Mouse (Mus musculus): ENCODE measurements around the gene Ttc28. TPM values are rescaled to one million over a fixed set of nuclear protein-coding genes. Genes with fewer than 3 reads are reported as not detected.

The Ttc28 gene
- total and polyA plus RNA-seq, 3 experiments: 0.21 to 0.89 (median 0.28) TPM

- H3K27ac ChIP-seq (ENCODE audit: insufficient read depth, low read depth): no peak overlapping the region
- H3K27me3 ChIP-seq (replicated peaks): peaks cover 9% of the 10 kb centered on the region
- no peak overlapping the region for H3K4me2 ChIP-seq (ENCODE audit: insufficient read depth, low read depth, poor library complexity, severe bottlenecking)
- peaks cover 11% of the 10 kb centered on the region for H3K9me3 ChIP-seq (replicated peaks; ENCODE audit: low read length)
- no peaks in the 10 kb centered on the region for H3K79me2 ChIP-seq (replicated peaks; ENCODE audit: control insufficient read depth, extremely low read depth, insufficient read depth, poor library complexity, severe bottlenecking)
- H3K9ac ChIP-seq (ENCODE audit: insufficient read depth, low read depth): no peak overlapping the region
- no peak for TF ChIP-seq CHD2 (IDR thresholded peaks at IDR 0.05; ENCODE audit: low read length)
- TF ChIP-seq ZC3H11A (IDR thresholded peaks at IDR 0.05; ENCODE audit: low read depth, low read length): no peak
- TF ChIP-seq CTCF (conservative IDR thresholded peaks at IDR 0.05 in 1 of 2, IDR thresholded peaks at IDR 0.05 in 1 of 2; ENCODE audit: low read depth in 2 of 2, low read length in 2 of 2): no peak
- TF ChIP-seq MYC (IDR thresholded peaks at IDR 0.05; ENCODE audit: low read depth, low read length): no peak
- no peak for TF ChIP-seq PAX5 (IDR thresholded peaks at IDR 0.05; ENCODE audit: low read length)
- no peak for TF ChIP-seq NELFE (IDR thresholded peaks at IDR 0.05; ENCODE audit: low read depth, low read length)
- TF ChIP-seq TBP (conservative IDR thresholded peaks at IDR 0.05; ENCODE audit: low read depth, low read length): no peak
- no peak for TF ChIP-seq EP300 (IDR thresholded peaks at IDR 0.05; ENCODE audit: low read length)
- TF ChIP-seq MXI1 (IDR thresholded peaks at IDR 0.05; ENCODE audit: low read depth, low read length): no peak
- no peak for TF ChIP-seq SMC3 (IDR thresholded peaks at IDR 0.05; ENCODE audit: low read depth, low read length)
- no peak for TF ChIP-seq POLR2AphosphoS2 (IDR thresholded peaks at IDR 0.05; ENCODE audit: low read depth, low read length)
- TF ChIP-seq MAFK (IDR thresholded peaks at IDR 0.05; ENCODE audit: insufficient replicate concordance, low read length): no peak
- dilution Hi-C loops (cut with MboI; ENCODE audit: extremely low pct_ligation_motif_present, extremely low pct_unique_long_range_greater_than_20kb, low sequenced_read_pairs): no loop called here
- H3K4me3 ChIP-seq (replicated peaks in 1 of 3; ENCODE audit: low read depth in 2 of 3, low read length in 2 of 3, poor library complexity in 1 of 3): no peak overlapping the region
- DNase-seq (ENCODE audit: extremely low read depth): no peak
- H3K4me1 ChIP-seq (ENCODE audit: control insufficient read depth in 1 of 2, insufficient read depth in 2 of 2): no peaks in the 10 kb centered on the region
- no peaks in the 10 kb centered on the region for H3K36me3 ChIP-seq (replicated peaks in 1 of 2; ENCODE audit: control insufficient read depth in 1 of 2, insufficient read depth in 1 of 2, low read length in 1 of 2)
- in situ Hi-C loops (cut with MboI; ENCODE audit: low pct_ligation_motif_present, low pct_unique_long_range_greater_than_20kb, low sequenced_read_pairs): no loop called here
Observed at GRCm38 (mm10) chr5:111317526-111317925, 437.9 kb downstream of the Ttc28 start.

GRCm38 (mm10) chr5:111318946-111319345 is 439.3 kb downstream of the Ttc28 start:
- no peaks in the 10 kb centered on the region for H3K79me2 ChIP-seq (replicated peaks; ENCODE audit: control insufficient read depth, extremely low read depth, insufficient read depth, poor library complexity, severe bottlenecking)
- H3K4me3 ChIP-seq (replicated peaks in 1 of 3; ENCODE audit: low read depth in 2 of 3, low read length in 2 of 3, poor library complexity in 1 of 3): no peak overlapping the region
- H3K9me3 ChIP-seq (replicated peaks; ENCODE audit: low read length): peaks cover 1% of the 10 kb centered on the region
- TF ChIP-seq NRF1 (IDR thresholded peaks at IDR 0.05; ENCODE audit: low read depth, low read length) (no peak), TCF12 (IDR thresholded peaks at IDR 0.05; ENCODE audit: low read depth, low read length) (no peak), USF1 (IDR thresholded peaks at IDR 0.05; ENCODE audit: low read depth, low read length) (no peak), MYC (IDR thresholded peaks at IDR 0.05; ENCODE audit: low read depth, low read length) (no peak), BHLHE40 (IDR thresholded peaks at IDR 0.05; ENCODE audit: low read depth, low read length) (no peak), NELFE (IDR thresholded peaks at IDR 0.05; ENCODE audit: low read depth, low read length) (no peak), MAZ (IDR thresholded peaks at IDR 0.05; ENCODE audit: low read depth, low read length) (no peak)
- H3K4me1 ChIP-seq (ENCODE audit: control insufficient read depth in 1 of 2, insufficient read depth in 2 of 2): no peaks in the 10 kb centered on the region
- no peak for DNase-seq (ENCODE audit: extremely low read depth)
- no peak overlapping the region for H3K9ac ChIP-seq (ENCODE audit: insufficient read depth, low read depth)
- dilution Hi-C loops (cut with MboI; ENCODE audit: extremely low pct_ligation_motif_present, extremely low pct_unique_long_range_greater_than_20kb, low sequenced_read_pairs) (no loop called here), in situ Hi-C loops (cut with MboI; ENCODE audit: low pct_ligation_motif_present, low pct_unique_long_range_greater_than_20kb, low sequenced_read_pairs) (no loop called here)
- no peak overlapping the region for H3K27ac ChIP-seq (ENCODE audit: insufficient read depth, low read depth)
- no peaks in the 10 kb centered on the region for H3K36me3 ChIP-seq (replicated peaks in 1 of 2; ENCODE audit: control insufficient read depth in 1 of 2, insufficient read depth in 1 of 2, low read length in 1 of 2)
- H3K27me3 ChIP-seq (replicated peaks): peaks cover 11% of the 10 kb centered on the region
- no peak overlapping the region for H3K4me2 ChIP-seq (ENCODE audit: insufficient read depth, low read depth, poor library complexity, severe bottlenecking)

Data from CH12.LX (cell line).